Mouse (Mus musculus) C2C12 (cell line): ENCODE results near the gene Btg1.

ENCODE experiments used
- CEBPB ChIP-seq: IDR thresholded peaks from one replicate; pipeline ENCODE4 v1.6.1; 2011; ENCODE audit warnings: low read depth, mild to moderate bottlenecking, control low read depth, moderate library complexity
- CTCF ChIP-seq: IDR thresholded peaks from one replicate; pipeline ENCODE4 v1.5.1; 2011; ENCODE audit not compliant: control insufficient read depth, insufficient read depth, insufficient read length
- MAX ChIP-seq: IDR thresholded peaks from one replicate; pipeline ENCODE4 v1.6.1; 2011; ENCODE audit warnings: mild to moderate bottlenecking, control low read depth
- USF1 ChIP-seq: IDR thresholded peaks from one replicate; pipeline ENCODE4 v1.6.1; 2011; ENCODE audit warnings: low read depth, mild to moderate bottlenecking, control low read depth, moderate library complexity

DNA sequence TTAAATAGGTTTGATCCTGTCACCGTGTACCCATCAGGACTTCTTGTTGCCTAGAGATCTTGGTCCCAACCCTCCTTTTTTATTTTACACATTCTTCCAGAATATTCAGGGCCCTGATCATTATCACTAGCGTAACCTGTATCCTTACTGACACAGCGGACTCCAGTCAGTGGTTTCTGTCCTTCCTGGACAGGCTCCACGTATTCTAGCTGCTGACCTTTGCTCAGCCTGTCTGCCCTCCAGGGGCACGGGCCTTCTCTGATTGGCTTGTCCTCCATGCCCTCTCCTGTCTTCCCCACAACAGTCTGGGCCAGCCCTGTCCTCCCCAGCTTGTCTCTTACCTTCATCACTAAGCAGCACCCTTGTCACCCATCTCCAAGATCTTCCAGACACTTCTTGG is 36.2 kb downstream of the Btg1 start:
- TF ChIP-seq CTCF, result no peak
- no peak for TF ChIP-seq USF1
- no peak for TF ChIP-seq MAX
- TF ChIP-seq CEBPB, result no peak
